11 mouse cellular contexts compared by ENCODE assay signal in genomic region chr15:80005436-80005835, GRCm38 (mm10). TPM values are rescaled to one million over a fixed set of nuclear protein-coding genes. Genes with fewer than 3 reads are reported as not detected.
A peak's percentile ranks its signal among the peaks of the same experiment; 100 is the strongest.
DNase-seq lines count a peak whose midpoint lies in the region; ATAC-seq and TF ChIP-seq lines count a peak whose summit lies in the region.
"Had no signal": no experiment of that assay in that cellular context is flagged by ENCODE, and none has a peak within 500 bp of the region (broad histone marks: within the 10 kb centered on the region; RNA-seq: fewer than 3 reads in every experiment).

No protein-coding gene starts in this region.

- 66% methylated on average over 10 of the region's 10 CpGs for WGBS in heart, embryonic 11.5 days (ENCODE audit: insufficient replicate concordance)
- WGBS in limb, embryonic 10.5 days = 82% methylated on average over 10 of the region's 10 CpGs

- peaks cover 4% of the 10 kb centered on the region for H3K27me3 ChIP-seq in heart, embryonic 11.5 days (ENCODE audit: control insufficient read depth, insufficient read depth, low read length)
- H3K27me3 ChIP-seq in limb, embryonic 10.5 days (ENCODE audit: low read depth, poor library complexity, severe bottlenecking) = peaks cover 27% of the 10 kb centered on the region

- H3K9ac ChIP-seq in heart, embryonic 11.5 days (ENCODE audit: low read depth, low read length) = peak overlapping the region; percentile 17; the same call in 1 of the 2 replicates
- H3K9ac ChIP-seq: hindbrain, embryonic 12.5 days had no signal

- no peaks in the 10 kb centered on the region for H3K9me3 ChIP-seq in heart, embryonic 11.5 days (replicated peaks; ENCODE audit: control insufficient read depth, low read length)
- H3K9me3 ChIP-seq in limb, embryonic 10.5 days (replicated peaks) = no peaks in the 10 kb centered on the region
- H3K9me3 ChIP-seq: hindbrain, embryonic 12.5 days had no signal

- peaks cover 41% of the 10 kb centered on the region for H3K4me1 ChIP-seq in heart, embryonic 11.5 days (ENCODE audit: control insufficient read depth, insufficient read depth, low read length)
- peaks cover 19% of the 10 kb centered on the region for H3K4me1 ChIP-seq in limb, embryonic 10.5 days

- no peak for ATAC-seq in heart, embryonic 11.5 days (replicated peaks; ENCODE audit: insufficient number of reproducible peaks, low FRiP score, low TSS enrichment)

- H3K36me3 ChIP-seq in heart, embryonic 11.5 days (ENCODE audit: control insufficient read depth, insufficient read depth, low read length) = no peaks in the 10 kb centered on the region
- no peaks in the 10 kb centered on the region for H3K36me3 ChIP-seq in limb, embryonic 10.5 days
- H3K36me3 ChIP-seq: hindbrain, embryonic 12.5 days had no signal

- TF ChIP-seq CTCF in left cerebral cortex, adult 2 months (IDR thresholded peaks at IDR 0.05) = no peak

- no peak overlapping the region for H3K4me3 ChIP-seq in heart, embryonic 11.5 days (ENCODE audit: low read depth, low read length)
- no peak overlapping the region for H3K4me3 ChIP-seq in left cerebral cortex, adult 2 months
- H3K4me3 ChIP-seq in limb, embryonic 10.5 days = no peak overlapping the region
- H3K4me3 ChIP-seq: hindbrain, embryonic 12.5 days had no signal

- no peak overlapping the region; the same call in 1 of the 2 replicates for H3K4me2 ChIP-seq in heart, embryonic 11.5 days
- H3K4me2 ChIP-seq: hindbrain, embryonic 12.5 days had no signal

- peak overlapping the region; percentile 54; the same call in 1 of the 2 replicates for H3K27ac ChIP-seq in heart, embryonic 11.5 days (ENCODE audit: low read depth, low read length)
- peak overlapping the region; percentile 45; the same call in 1 of the 2 replicates for H3K27ac ChIP-seq in left cerebral cortex, adult 2 months
- H3K27ac ChIP-seq in limb, embryonic 10.5 days = peak overlapping the region; percentile 1; the same call in 1 of the 2 replicates

- intact Hi-C loops in left cerebral cortex, adult 2 months (cut with DNase I) = no loop called here

- no peak for DNase-seq in heart, adult 8-10 months (ENCODE audit: low spot score)
- DNase-seq in left cerebral cortex, adult 2 months (ENCODE audit: extremely low spot score in 1 of 2, low spot score in 2 of 2) = no peak
- DNase-seq in left cerebral cortex, adult 9 months (ENCODE audit: low spot score in 2 of 2) = no peak
- peak; percentile 42 for DNase-seq in R1 (ENCODE audit: low read depth, low spot score)
- no peak for DNase-seq in limb, embryonic 10.5 days (ENCODE audit: low spot score)
- DNase-seq in adrenal gland, postnatal 36 days = no peak
- no peak for DNase-seq in thymus, postnatal 10 days (ENCODE audit: low spot score in 2 of 2)
- DNase-seq: B cell, adult 2 months; cerebellum, adult 8-10 months had no signal

RNA-seq across cellular contexts. Expression of gene Pdgfb, which starts 9.3 kb away (rescaled TPM):
- 1.3 and 2.0 TPM in 2 replicates for polyA plus RNA-seq in heart, embryonic 11.5 days (2014; fragmentation: Nextera tagmentation; extraction: Ambion mirVana)
- total RNA-seq in heart, adult 8-10 months (2022) = 10 to 100 TPM; 20.2 to 34.2 (median 28.5) TPM
- total RNA-seq in left cerebral cortex, adult 2 months (2021) = 10 to 100 TPM; 32.7 to 41.7 TPM
- 1.5 and 2.0 TPM in 2 replicates for polyA plus RNA-seq in limb, embryonic 10.5 days (2016; fragmentation: Nextera tagmentation; extraction: Ambion mirVana)
- 10 to 100 TPM; 31.7 to 39.4 TPM for total RNA-seq in adrenal gland, postnatal 36 days (2021)

RNA-seq across cellular contexts. Expression of gene Cbx7, which starts 34.5 kb away (rescaled TPM):
- 0.72 and 1.1 TPM in 2 replicates for polyA plus RNA-seq in heart, embryonic 11.5 days (2014; fragmentation: Nextera tagmentation; extraction: Ambion mirVana)
- 10 to 100 TPM; 18.7 to 28.2 (median 21.1) TPM for total RNA-seq in heart, adult 8-10 months (2022)
- 10 to 100 TPM; 52.3 to 52.6 TPM for total RNA-seq in left cerebral cortex, adult 2 months (2021)
- polyA plus RNA-seq in limb, embryonic 10.5 days (2016; fragmentation: Nextera tagmentation; extraction: Ambion mirVana) = 1.1 and 1.3 TPM in 2 replicates
- total RNA-seq in adrenal gland, postnatal 36 days (2021) = 10 to 100 TPM; 11.9 to 20.6 TPM

Comparison
In these comparisons a context has a peak if more than half of its experiments do, and no peak if none do; other contexts are left out.
1. H3K27ac ChIP-seq: peak in every context shown above with its lines; median percentile 54 in heart, embryonic 11.5 days; 45 in left cerebral cortex, adult 2 months; 1 in limb, embryonic 10.5 days.